Mouse (Mus musculus) spleen, adult 2 months (tissue): ENCODE measurements around the gene Ss18l1. TPM values are rescaled to one million over a fixed set of nuclear protein-coding genes. Genes with fewer than 3 reads are reported as not detected.

Experiments used
- DNase-seq, 2 experiments: peaks; one replicate each; pipeline versions ENCODE4 v3.0.0 to v3.0.0-alpha.2; 2012 to 2021; ENCODE audit warnings: low spot score in 2 of 2, low read depth in 1 of 2
- H3K27ac ChIP-seq: fragments of 200-500 bp; 2 replicates; pipeline ENCODE4 v1.5.1; 2012; ENCODE audit warnings: low read length, inconsistent platforms; ENCODE audit not compliant: insufficient read depth
- H3K27me3 ChIP-seq: fragments of 200-500 bp; 2 replicates; pipeline ENCODE4 v1.6.1; 2012; ENCODE audit warnings: mild to moderate bottlenecking, moderate library complexity, low read length, inconsistent platforms; ENCODE audit not compliant: control insufficient read depth, insufficient read depth
- H3K36me3 ChIP-seq: fragments of 200-500 bp; 2 replicates; pipeline ENCODE4 v1.6.1; 2012; ENCODE audit warnings: mild to moderate bottlenecking, low read length, inconsistent platforms; ENCODE audit not compliant: control insufficient read depth, insufficient read depth
- H3K4me1 ChIP-seq: fragments of 200-500 bp; 2 replicates; pipeline ENCODE4 v1.6.1; 2011; ENCODE audit warnings: inconsistent platforms; ENCODE audit not compliant: control insufficient read depth, insufficient read depth, insufficient read length
- H3K4me3 ChIP-seq: fragments of 200-500 bp; 2 replicates; pipeline ENCODE4 v1.5.1; 2011; ENCODE audit warnings: mild to moderate bottlenecking, inconsistent platforms; ENCODE audit not compliant: insufficient read depth, insufficient read length; ENCODE audit errors: extremely low read depth
- CTCF ChIP-seq: fragments of 200-500 bp; IDR thresholded peaks from 2 replicates; pipeline ENCODE4 v1.5.1; 2011; ENCODE audit warnings: mild to moderate bottlenecking, inconsistent platforms; ENCODE audit not compliant: insufficient read depth, insufficient read length, insufficient replicate concordance; ENCODE audit errors: extremely low read depth
- POLR2A ChIP-seq: fragments of 200-500 bp; IDR thresholded peaks from 2 replicates; pipeline ENCODE4 v1.6.1; 2011; ENCODE audit warnings: low read depth, low read length, inconsistent platforms
- WGBS: fragments of 180-500 bp; shearing (Covaris S2); methylation state at CpG from one replicate; pipeline ENCODE4 v1.1.7; 2018; 5-methylcytosine and 5-hydroxymethylcytosine counted together
- polyA plus RNA-seq: library from polyadenylated mRNA; depleted of rRNA; stranded (reverse); fragments of >200 nt; gene quantifications from 2 replicates; pipeline ENCODE4 v1.2.3, GENCODE M21; 2012; rRNA removed

The Ss18l1 gene
- polyA plus RNA-seq, 1 experiment, result 5.9 TPM

DNA sequence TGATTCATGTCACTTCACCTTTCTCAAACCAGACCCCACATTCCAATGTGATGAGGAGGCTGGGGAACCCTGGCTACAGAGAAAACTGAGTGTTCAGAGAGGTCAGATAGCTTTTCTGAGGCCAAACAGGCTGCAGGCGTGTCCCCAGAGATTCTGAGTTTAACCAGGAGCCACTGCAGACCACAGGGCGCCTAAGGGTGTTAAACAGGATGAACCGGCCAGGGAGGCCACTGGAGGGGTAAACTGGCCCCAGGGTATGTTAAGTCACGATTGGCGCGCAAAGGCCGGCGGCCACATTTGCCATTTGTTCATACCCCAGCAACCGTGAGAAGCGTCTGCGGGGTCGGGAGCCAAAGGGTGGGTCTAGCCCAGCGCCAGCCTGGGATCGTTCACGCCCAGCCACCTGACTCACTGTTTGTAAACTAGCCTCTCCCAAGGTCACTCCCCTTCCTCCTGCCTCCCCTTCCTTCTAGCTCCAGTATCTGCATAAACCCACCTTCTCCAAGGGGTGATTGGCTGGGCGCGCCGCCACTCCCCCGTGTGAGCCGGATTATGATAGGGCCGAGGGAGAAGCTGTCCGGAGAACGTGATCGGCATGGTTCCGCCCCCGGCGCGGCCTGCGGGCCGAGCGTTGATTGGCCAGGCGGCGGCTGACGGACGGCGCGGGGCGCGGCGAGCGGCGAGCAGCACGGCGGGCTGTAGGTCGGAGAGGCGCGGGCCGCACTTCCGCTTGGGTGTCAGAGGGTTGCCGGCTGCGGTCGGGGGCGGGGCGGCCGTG, 76.5 kb downstream of the Ss18l1 start, which contains the start of gene Osbpl2:
Gene Osbpl2, plus strand, starts transcription at position 646 of the 778 bp plus-strand sequence.
- no peak for TF ChIP-seq CTCF
- no peak; the same call in 1 of the 2 replicates for TF ChIP-seq POLR2A
- Histone ChIP-seq H3K27me3 (no peaks in the 10 kb centered on the region), H3K4me1 (peaks cover 5% of the 10 kb centered on the region; the same call in 1 of the 2 replicates), H3K4me3 (peak within 1 kb of the TSS; percentile 72), H3K27ac (peak within 1 kb of the TSS; percentile 58), H3K36me3 (0 out of 2 replicates have a peak, but pooled peaks cover 3% of the 10 kb centered on the region)
- DNase-seq, result peak; percentile 91 to 100
- 2% methylated on average over 55 of the region's 55 CpGs for WGBS

Other genes with a start within 250 kb of the Ss18l1 start
- 13.0 and 14.5 TPM in 2 replicates for gene Taf4, start 65.9 kb upstream of the Ss18l1 start, polyA plus RNA-seq
- gene Lsm14b, start 17.5 kb upstream of the Ss18l1 start, polyA plus RNA-seq, result 17.9 and 25.8 TPM in 2 replicates
- gene Psma7, start 76 bp upstream of the Ss18l1 start, polyA plus RNA-seq, result 87.4 and 96.4 TPM in 2 replicates
- gene Mtg2, start 28.1 kb downstream of the Ss18l1 start, polyA plus RNA-seq, result 12.8 and 13.9 TPM in 2 replicates
- gene Hrh3, start 62.0 kb downstream of the Ss18l1 start, polyA plus RNA-seq, result not detected in 2 replicates
- gene Osbpl2, start 76.8 kb downstream of the Ss18l1 start, polyA plus RNA-seq, result 12.3 and 14.3 TPM in 2 replicates
- 88.2 and 124 TPM in 2 replicates for gene Adrm1, start 129.0 kb downstream of the Ss18l1 start, polyA plus RNA-seq
- gene Lama5, start 183.3 kb downstream of the Ss18l1 start, polyA plus RNA-seq, result 8.4 and 12.2 TPM in 2 replicates
- gene Rps21, start 214.9 kb downstream of the Ss18l1 start, polyA plus RNA-seq, result 2,793 and 4,124 TPM in 2 replicates
- 40.9 and 56.9 TPM in 2 replicates for gene Cables2, start 231.0 kb downstream of the Ss18l1 start, polyA plus RNA-seq
- not detected in 2 replicates for gene Rbbp8nl, start 247.4 kb downstream of the Ss18l1 start, polyA plus RNA-seq